Mouse (Mus musculus) spleen, adult 12 weeks (tissue): ENCODE data around the gene Kcnmb4.

ENCODE experiments used
- DNase-seq: peaks from one replicate; pipeline ENCODE4 v3.0.0; 2022; ENCODE audit warnings: low spot score

The Kcnmb4 gene

GRCm38 (mm10) chr10:116402742-116403425, 70.8 kb downstream of the Kcnmb4 start:
- DNase-seq: no peak

DNA sequence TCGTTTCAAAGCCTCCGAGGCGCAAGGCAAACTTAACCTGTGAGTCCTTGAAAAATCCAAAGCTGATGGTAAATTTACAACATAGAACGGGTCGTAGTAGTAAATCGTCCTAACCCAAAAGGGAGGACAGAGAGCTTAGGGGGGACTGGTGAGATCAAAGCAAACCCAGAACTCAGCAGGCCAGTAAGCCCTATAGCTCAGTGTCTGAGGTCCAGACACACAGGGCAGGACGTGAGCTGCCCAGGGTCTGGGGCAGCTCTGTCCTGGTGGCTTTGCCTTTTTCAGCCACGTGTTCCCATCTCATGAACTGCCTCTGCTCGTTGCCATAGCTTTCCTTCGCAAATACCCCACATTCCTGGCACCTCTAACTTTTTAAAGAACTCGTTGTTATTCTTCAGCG, 75.7 kb downstream of the Kcnmb4 start:
- DNase-seq: no peak

GRCm38 (mm10) chr10:116397573-116397972, 76.1 kb downstream of the Kcnmb4 start:
- no peak for DNase-seq

- DNase-seq: no peak
Observed at GRCm38 (mm10) chr10:116396966-116397365, 76.7 kb downstream of the Kcnmb4 start.

DNA sequence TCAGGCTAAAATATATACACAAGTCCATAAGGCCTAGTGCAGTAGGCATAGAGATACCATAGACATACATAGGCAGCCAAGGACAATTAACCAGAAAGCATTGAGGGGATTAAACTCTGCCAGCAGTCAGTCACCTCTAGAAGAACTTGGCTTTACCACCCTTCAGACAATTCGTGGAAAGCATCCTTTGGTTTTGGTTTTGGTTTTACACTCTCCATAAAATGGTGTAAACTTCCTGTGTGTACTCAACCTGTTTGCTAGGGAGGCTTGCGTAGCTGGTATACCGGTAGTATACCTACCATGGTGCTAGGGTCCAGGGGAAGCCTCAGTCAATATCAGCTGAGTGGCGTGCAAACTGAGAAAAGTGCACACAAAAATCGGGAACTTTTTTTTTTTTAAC, 77.4 kb downstream of the Kcnmb4 start:
- DNase-seq: no peak

GRCm38 (mm10) chr10:116394585-116394984, 79.1 kb downstream of the Kcnmb4 start:
- no peak for DNase-seq

DNA sequence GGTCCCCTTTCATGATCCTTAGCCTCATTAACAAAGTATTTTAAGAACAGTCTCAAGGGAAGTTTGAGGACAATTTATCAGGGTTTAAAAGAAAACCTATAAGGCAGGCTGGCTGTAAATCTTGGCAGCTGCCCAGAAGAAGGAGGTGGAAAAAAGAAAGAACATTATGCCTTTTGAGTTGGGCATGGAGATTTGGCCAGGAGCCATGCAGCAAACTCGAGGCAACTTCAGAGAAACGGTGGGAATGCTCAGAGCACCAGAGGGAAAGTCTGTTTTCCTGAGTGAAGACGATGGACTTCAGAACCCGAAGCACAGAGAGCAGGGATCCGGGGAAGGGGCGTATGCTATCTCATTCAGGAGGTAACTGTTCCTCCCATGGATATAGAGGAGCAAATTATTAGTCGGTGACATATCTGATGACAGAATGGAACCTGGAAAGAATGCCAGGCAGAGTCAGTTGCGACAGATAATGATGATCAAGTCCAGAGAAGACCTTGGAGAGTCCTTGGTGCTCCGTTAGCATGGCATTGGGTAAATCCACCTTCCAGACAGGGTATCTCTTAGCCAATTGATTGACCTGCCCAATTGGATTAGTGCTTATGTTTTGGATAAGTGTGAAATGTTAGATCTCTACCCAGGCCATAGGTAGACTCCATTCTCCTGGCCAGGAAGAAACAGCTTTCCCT, 79.7 kb downstream of the Kcnmb4 start:
- DNase-seq: no peak

DNA sequence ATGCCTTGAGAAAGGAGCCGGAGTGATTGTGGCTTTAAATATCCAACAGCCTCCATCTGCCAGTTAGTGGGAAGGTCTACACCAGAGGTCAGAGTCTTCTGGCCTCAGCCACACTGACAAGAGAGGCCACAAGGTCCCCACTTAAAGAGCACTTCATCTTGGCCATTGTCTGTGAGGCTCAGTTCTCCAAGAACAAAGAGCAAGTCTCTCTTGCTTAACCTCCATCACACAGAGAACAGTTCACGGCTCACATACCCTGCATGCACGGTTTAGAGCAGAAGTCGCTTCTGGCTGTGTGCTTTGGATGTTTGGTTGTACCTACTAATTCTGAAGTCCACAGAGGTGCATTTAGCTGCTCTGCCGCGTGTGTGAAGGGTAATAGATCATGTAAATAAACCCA, 84.8 kb downstream of the Kcnmb4 start:
- no peak for DNase-seq

GRCm38 (mm10) chr10:116386391-116386885, 87.2 kb downstream of the Kcnmb4 start:
- DNase-seq: no peak

GRCm38 (mm10) chr10:116384401-116384800, 89.3 kb downstream of the Kcnmb4 start:
- DNase-seq: no peak

GRCm38 (mm10) chr10:116382826-116383685, 90.6 kb downstream of the Kcnmb4 start:
- no peak for DNase-seq

DNA sequence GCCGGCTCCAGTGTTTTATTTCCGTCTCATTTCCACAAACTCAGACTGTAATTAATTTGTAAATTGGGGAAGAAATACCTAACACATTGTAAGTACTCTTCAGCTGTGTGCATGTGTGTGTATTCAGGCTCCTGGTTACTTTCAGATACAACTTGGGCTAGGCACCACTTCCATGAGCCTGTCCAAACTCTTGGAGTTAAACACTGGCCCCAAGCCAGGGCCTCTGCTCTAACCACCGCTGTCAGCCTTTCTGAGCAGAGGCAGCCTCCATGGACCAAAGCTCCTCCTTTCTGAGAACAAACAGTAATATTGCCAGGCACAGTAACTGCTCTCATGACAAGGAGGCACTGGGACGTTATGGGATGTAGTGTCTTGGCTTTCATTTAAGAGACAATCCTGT, 96.8 kb downstream of the Kcnmb4 start:
- DNase-seq: no peak

GRCm38 (mm10) chr10:116374111-116374510, 99.6 kb downstream of the Kcnmb4 start:
- no peak for DNase-seq

DNA sequence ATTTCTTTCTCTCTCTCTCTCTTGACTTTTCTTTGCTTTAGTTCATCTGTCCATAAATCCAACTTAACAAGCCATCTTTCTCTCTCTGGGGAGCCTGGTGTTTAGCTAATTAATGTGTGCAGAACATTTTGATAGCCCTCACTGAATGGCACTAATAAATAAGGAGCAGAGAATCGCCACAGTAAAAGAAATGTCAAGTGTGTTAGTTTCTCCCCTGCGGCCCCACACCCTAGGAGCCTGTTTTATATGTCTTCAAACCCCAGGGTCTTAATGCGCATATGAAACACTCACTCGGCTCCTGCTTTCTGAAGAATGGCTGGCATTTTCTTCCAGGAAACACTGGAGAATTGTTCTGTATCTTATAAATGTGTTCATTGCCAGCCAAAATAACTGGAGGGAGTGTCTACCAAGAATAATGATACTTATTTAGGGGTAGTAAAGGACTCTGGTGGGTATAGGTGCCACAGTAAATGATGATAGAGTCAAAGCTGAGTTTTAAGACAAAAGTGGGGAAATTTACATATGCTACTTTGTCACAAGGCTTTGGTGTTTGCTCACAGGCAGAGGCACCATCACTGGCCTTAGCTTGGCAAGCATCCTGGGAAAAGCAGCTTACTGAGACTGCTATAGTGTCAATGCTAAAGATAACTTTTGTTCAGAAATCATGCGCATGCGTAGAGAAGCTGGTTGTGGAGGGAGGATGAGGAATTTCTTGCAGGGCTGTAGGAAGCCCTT, 102.5 kb downstream of the Kcnmb4 start:
- DNase-seq: no peak
